Mouse (Mus musculus) myocyte (in vitro differentiated cells): ENCODE data around the gene Sh2b3.

ENCODE experiments used
- CEBPB ChIP-seq: IDR thresholded peaks from 2 replicates; pipeline ENCODE4 v1.6.1; 2011; ENCODE audit warnings: mild to moderate bottlenecking, moderate library complexity; ENCODE audit not compliant: poor library complexity, insufficient read depth, severe bottlenecking
- MAX ChIP-seq: IDR thresholded peaks from one replicate; pipeline ENCODE4 v1.6.1; 2011; ENCODE audit warnings: low read depth, mild to moderate bottlenecking, control low read depth
- POLR2A ChIP-seq: IDR thresholded peaks from one replicate; pipeline ENCODE4 v1.6.1; 2011; ENCODE audit warnings: low read depth, mild to moderate bottlenecking, control low read depth, moderate library complexity; ENCODE audit not compliant: insufficient read length
- TCF12 ChIP-seq: IDR thresholded peaks from one replicate; pipeline ENCODE4 v1.6.1; 2011; ENCODE audit warnings: mild to moderate bottlenecking, control low read depth; ENCODE audit not compliant: poor library complexity, insufficient read depth, severe bottlenecking

DNA sequence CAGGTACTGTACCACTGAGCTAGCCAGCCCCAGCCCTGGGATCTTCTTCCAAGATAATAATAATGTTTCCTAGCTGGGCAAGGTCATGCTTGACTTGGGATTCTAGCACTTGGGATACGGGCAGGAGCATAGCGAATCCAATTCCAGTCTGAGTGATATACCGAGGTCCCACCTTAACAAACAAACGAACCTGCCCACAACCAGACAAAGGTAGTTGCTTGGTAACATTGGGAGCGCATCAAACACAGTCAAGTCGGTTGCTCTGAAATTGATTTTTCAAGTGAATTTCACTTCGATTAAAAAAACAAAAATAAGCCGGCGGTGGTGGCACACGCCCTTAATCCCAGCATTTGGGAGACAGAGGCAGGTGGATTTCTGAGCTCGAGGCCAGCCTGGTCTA, 8.9 kb upstream of the Sh2b3 start:
- no peak for TF ChIP-seq POLR2A
- TF ChIP-seq MAX, result no peak
- no peak for TF ChIP-seq CEBPB
- TF ChIP-seq TCF12, result no peak
